Mouse (Mus musculus) lung, postnatal 10 days (tissue): ENCODE measurements at regions not wholly inside any gene's neighbourhood (a gene's known extent, or its start where the extent isn't known, plus 50 kb on each side); places are given as distances from the start of the nearest gene placed in this dataset.
A peak's percentile ranks its signal among the peaks of the same experiment; 100 is the strongest.

Experiments used
- DNase-seq: peaks from one replicate; pipeline ENCODE4 v3.0.0; 2021

DNA sequence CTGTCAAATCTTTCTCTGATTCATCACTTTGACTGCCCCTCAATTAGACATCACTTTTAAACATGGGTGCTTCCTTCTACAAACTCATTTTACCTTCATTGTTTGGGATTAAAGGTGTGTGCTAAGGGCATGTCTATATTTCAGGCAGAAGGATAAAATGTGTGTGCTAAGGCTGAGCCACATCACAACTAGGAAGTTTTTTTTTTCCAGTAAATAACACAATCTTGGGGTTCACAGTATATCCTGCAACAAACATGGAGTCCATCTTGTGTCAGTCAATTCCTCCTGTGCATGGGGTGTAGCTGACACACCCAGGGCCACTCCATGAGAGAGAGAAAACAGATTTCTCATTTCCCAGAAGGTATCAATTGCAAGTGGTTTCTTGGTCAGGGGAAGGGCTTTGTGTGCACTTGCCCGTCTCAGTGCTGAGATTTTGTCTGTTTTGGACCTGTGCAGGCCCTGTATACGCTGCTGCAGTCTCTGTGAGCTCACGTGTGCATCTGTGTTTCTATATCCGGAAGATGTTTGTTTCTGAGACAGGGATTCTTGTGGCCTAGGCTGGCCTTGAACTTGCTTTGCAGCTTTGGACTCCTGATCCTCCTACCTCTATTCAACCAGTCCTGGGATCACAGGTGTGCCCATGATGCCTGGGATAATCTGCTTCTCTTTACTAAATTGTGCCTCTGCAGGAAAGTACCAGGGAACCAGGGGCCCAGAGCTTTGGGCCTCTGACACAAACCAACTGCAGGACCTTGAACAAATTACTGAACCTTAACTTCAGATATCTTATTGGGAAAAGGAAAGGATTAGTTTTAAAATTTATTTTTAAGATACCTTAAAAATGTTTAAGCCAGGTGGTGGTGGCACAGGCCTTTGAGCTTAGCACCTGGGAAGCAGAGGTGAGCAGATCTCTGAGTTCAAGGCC lies 63.9 kb upstream of the Cpsf6 start:
- DNase-seq = no peak

DNA sequence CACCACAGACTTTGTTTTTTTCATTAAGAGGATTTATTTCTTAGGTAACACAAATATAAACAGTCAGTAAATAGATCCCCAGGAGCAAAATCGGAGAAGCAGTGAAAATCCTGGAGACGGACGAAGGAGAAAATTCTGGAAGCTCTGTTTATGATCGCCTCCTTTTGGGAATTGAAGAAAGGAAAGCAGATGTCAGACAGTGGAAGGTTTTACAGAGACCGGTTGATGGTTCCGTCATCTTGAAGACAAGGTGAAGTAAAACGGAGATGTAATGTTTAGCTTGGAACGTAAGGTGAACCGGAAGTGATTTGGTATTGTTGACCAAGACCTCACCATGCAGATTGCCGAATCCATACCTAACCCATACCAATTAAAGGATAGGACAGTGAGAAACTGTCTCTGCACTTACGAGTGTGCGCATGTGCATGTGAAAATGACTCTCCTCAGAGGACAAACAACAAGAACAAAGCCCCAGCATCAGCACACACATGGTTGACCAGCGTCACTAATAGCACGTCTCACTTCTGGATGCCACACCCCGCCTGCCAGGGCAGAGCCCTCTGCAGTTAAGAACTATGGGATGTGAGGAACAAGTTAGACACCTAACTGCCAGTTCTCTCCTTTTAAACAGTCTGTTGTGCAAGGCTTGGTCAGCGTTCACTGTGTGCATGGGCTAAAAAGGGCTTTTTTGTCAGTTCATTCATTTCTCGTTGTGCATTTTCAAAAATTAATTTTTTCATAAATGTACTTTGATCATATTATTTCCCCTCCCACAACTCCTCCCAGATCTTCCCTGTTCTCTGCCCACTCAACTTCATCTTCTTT lies 62.4 kb upstream of the Cpsf6 start:
- DNase-seq = no peak

DNA sequence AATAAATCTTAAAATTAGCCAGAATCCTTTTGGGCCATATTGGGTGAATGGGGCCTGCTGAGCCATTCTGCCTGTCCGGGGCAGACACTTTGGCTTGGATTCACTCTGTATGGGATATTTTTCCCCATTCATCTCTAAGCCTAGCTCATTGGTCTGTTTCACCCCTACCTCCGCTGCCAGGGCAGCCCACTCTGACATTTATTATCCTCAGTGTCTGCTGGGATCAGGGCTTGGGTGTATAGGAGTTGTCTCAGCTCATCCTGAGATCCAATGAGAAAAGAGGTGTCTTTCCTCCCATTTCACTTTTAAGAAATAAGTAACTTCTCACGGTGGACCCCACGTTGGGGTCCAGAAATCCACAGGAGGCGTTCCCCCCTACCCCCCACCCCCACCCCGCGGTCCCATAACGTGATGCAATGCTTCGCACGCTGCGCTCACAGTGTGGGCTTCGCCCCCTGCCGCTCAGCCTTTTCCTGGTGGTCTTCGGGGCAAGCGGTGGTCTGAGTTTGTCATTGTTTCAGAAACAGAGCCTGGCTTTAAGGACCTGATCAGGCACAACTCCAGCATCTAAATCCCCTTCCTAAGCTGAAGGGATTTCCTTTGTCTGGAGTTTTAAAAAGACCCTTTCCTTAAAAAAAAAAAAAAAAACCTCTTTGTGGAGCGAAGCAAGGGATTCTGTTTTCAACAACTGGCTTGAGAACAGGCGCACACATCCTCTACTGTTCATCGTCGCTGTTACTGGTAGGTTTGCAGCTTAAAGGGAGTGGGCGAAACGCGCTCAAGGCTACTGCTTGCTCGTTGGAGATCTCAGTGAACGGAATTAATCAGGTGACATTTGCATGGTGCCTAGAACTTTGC lies 61.5 kb upstream of the Cpsf6 start:
- no peak for DNase-seq

DNA sequence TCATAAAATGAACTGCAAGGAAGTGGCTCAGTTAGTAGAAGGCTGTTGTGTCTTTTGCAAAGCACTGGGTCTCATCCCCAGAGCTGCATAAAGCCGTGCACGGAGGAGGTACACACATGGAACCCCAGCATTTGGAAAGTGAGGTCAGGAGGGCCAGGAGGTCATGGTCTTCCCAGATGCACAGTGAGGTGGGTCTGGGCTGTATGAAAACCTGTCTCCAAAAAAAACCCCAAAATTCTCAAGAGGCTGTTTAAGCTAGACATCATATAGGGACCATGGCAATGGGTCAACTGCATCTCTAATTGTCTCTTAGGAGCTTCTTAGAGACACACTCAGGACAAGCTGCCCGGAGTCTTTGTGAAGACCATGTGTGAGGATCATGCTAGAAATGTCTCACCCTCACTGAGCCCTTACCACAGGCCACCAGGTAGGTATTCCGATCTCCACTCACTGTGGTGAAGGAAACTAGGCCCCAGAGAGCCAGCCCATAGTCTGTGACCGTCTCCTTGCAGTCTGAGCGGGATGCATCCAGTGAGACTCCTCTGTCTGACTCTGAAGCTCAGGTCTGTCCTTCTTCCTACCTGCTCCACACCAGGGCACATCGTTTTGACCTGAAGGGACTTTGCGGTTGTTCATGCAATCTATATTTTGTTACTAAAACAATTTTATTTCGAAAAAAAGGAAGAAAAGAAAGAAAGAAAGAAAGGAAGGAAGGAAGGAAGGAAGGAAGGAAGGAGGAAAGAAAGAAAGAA lies 60.6 kb upstream of the Cpsf6 start:
- no peak for DNase-seq

DNA sequence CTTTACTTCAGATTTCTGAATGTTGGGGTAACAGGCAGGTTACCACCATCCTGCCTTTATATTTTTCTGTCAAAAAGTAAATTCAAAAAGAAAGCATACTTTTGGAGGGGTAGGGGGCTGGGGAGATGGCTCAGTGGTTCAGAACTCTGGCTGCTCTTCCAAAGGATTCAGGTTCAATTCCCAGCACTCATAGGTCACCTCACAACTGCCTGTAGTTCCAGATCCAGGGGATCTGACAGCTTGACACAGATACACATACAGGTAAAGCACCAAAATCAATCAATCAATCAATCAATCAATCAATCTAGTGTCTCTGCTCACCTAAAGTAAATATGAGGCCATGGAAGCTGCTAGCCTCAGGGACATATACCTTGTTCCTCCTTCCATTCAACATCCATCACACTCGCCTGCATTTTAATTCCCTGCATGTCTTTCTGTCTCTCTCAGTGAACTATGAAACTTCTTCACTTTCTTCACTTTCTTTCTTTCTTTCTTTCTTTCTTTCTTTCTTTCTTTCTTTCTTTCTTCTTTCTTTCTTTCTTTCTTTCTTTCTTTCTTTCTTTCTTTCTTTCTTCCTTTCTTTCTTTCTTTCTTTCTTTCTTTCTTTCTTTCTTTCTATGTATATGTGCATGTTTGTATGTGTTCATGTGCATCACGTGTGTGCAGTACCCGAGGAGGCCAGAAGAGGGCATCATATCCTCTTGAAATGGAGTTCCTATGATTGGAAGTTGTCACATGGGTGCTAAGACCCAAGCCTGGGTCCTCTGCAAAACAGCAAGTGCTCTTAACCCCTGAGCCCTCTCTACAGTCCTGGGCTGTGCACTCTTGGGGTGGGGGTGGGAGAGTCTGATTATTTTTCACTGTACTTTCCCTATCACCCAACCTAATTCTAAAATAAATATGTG lies 59.6 kb upstream of the Cpsf6 start:
- DNase-seq = no peak

DNA sequence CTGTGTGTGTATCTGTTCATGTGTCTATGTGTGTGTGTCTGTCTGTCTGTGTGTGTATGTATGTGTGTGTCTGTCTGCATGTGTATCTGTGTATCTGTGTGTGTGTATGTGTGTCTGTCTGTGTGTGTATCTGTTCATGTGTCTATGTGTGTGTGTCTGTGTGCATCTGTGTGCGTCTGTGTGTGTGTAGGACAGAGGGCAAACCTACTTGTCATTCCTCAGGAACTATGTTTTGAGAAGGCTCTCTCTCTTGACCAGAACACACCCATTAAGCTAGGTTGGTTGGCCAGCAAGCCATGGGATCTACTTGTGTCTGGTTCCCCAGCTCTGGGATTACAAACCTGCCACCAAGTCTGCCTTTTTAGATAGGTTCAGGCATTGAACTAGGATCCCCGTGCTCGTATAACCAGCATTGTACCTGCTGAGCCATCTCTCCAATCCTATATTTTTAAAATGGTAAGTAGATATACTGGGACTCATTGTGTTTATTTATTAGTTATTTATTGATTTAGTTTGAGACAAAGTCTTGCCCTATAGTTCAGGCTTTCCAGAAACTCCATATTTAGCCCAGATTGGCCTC lies 58.9 kb upstream of the Cpsf6 start:
- DNase-seq = no peak

DNA sequence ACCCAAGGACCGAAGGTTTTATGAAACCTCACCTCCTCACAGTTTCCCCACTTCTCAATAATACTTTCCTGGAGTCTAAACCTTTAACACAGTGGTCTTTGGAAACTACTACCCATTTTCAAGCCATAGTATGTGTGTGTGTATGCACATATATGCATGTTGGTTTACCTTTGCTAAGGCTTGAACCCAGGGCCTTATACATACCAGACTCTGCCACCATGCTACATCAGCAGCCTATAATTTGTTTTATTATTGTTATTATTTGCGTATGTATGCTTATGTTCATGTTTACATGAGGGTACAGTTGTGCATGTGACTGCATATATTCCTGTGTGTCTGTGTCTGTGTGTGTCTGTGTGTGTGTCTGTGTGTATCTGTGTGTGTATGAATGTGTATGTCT lies 58.2 kb upstream of the Cpsf6 start:
- no peak for DNase-seq

DNA sequence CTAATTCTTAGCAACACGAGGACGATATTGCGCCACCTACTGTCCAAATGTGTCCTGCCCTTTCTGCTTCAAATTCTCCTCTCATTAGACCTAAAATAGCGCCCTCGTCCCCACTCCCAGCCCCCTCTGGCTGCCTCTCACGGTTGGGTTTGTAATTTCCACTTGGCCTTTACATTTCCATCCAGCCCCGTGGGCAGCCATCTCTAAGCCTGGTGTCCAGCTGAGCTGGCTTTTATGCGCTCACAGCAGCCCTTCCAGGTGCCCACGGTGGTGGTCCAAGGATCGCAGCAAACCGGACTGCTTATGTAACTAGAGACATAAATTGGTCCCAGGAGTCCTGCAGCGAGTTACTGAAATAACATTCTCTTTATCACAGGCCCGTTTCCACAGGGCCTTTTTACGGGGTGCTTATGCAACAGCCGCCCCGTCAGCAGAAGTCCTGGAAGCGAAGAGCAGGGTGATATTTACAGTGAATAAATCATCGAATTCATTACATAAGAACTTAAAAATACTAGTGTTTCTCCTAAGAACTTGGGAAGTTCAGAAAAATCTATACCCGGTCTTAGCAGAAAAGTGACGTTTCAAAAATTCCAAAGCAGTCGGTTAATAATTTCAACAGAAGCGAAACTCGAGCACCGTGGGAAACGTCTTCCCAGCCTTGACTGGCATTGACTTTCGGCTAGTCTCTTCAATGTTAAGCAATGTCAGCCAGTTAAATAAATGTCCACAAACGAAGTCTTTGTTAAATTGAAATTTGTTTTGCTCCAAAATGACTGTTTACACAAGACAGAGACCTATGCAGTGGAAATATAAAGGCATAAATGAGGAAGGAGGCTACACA lies 57.3 kb upstream of the Cpsf6 start:
- DNase-seq = peak; percentile 71

DNA sequence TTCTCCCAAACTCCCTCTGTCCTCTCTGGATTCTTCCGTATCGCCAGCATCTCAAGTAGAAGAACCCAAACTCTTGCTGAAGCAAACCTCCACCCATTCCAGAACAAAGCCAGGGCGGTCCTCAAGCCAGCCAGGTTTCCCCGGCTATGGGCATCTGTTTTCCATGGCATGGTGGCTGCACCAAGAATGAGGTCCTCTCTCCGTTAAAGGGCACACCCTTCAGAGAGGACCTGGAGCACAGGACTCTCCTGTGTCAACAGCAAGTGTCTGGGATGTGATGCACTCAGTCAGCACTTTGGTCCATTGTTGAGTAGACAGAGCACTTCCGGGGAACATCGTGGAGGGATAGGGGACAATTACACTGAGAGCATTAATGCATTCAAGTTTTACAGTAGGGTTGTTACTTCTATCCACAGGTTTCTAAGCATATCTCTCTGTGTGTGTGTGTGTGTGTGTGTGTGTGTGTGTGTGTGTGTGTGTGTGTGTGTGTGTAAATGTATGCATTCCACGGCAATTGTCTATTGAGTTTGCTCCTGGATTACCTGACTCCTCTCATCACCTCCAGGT lies 56.6 kb upstream of the Cpsf6 start:
- no peak for DNase-seq

DNA sequence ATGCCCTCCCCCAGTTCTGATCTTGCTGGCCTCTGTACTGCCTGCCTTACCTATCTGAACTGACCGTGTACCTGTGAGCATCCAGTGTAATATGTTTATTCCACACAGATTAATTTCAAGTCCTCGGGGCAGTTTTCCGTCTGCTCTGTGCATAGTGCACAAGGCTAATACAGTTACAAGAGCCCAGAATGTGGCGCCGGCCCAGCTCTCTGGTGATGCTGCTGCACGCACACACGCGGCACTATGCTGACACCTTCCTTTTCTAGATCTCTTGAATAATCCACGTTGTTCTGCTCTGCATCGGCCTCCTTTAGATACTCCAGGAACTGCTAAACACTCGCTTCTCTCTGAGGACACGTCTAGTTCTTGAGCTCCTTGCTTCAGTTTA lies 55.9 kb upstream of the Cpsf6 start:
- DNase-seq = no peak

DNA sequence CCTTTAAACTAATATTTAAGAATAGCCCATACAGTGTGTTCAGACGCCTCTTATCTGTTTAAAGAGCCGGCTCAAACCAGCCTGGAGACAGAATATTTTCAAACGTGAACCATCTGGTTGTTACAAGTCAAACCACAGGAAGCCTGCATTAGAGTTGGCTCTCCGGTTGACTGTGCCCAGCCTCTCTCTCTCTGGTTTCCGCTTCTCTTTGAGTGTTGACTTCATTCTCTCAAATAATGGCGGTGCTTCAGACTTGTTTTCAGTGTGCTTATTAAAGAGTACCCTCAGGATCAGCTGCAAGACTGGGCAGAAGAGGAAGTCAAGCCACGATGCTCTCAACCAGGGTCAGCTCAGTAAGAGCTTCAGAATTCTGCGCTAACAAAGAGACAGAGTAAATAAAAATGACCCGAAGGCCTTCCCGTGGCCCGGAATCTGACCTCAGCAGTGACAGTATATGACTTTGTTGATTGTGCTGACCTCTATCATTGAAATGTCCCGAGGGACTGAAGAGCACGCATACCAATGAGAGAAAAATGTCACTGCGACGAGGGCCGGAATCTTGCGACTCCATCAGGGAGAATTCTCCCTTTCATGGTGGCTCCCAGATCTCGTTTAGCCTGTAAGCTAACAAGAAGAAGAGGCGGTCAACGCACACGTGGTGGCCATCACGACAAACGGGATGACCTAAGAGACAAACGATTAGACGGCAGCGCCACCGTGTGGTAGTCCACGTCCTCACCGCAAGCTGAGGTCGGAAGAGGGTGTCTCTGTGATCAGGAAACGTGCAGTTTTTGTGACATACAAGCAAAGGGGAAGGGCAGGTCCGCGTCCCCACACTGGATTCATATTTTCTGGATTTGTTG lies 55.3 kb upstream of the Cpsf6 start:
- peak; percentile 95 for DNase-seq

DNA sequence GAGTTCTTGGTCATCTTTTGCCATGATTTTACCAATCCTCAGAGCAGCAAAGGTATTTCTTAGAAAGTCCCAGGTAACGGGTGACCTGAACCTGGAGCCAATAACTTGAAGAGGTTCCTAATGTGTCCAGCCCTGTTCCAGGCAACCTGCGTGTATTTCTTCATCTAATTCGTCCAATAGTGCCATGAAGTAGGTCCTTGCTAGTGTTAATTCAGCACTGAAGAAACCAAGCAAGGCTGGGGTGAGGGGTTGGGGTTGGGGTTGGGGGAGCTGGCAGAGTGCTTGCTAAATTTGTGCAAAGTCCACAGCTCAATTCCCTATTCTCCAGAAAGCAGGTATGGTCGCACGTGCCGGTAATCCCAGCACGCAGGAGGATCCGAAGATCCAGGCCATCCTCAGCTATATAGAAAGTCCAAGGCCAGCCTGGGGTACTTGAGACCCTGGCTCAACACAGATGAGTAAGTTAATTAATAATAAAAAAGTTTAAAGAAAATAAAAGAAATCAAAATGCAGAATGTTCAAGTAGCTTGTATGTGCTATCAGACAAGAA lies 54.6 kb upstream of the Cpsf6 start:
- DNase-seq = no peak

DNA sequence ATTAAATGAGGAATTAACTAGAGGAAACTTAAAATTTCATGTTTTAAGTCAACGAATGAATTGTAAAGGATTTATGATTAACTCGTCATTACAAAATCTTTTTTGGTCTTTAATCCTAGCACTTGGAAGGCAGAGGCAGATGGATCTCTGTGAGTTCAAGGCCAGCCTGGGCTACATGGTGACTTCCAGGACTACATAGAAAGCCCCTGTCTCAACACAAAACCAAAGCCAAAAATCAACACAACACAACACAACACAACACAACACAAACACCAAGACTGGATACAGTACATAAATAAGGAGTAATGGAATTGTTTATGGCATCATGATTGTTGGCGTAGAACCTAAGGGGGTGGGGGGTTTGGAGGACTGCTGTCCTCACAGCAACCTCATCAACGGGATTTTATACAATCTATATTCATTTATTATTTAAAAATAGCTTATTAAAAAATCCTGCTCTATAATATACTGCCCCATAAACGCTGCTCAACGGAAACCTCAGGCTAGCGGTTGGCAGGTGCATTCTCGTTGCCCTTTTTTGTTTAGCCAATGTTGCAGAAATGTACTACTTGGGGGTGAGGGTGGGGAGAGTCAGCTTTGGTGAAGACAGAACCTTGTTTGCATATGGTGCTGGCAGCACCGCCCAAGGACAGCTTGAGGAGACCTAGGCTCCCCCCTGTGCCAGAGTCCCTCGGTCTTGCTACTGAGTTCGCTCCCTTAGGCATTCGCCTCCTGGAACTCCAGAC lies 53.9 kb upstream of the Cpsf6 start:
- no peak for DNase-seq

DNA sequence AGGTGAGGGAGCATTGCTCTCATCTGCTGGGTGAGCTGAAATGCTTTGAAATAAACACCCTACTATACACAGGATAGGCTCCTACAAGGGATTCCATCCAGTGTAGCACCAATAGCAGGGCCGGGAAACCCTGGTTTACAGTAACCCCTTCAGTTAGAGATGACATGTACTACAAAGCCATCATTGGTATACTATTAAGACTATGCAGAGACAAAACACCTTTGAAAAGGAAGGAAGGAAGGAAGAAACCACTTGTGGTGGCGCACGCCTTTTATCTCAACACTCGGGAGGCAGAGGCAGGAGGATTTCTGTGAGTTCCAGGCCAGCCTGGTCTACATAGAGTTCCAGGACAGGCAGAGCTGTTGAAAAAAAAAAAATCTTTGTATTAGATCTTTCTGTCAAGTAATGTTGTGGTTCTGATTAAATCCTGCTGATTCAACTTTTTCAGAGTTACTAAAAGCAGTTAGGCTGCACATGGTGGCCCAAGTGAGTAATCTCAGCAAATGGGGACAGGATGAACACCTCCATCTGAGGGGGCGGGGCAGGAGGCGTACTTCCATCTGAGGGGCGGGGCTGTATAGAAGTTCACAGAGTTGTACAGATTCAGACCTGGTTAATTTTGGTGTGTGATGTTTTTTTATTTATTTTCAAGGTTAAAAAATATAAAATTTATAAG lies 53.2 kb upstream of the Cpsf6 start:
- DNase-seq = no peak

DNA sequence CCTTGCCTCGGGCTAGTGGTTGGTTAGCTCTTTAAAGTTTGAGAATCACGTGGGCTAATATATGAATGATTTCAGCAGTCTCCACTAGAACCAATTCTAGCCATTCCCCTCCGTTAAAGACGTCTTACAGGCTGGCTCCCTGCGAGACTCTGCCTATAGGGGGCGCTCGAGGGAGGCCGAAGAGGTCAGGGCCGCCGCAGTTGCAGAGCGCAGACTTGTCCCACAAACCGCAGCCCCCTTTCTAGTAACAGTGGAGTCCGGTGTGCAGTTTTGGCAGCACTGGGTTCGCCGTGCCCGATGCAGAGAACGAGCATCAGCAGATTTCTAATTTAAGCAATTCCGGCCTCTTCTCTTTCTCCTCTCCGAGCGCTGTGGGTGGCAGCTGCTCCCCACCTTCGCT lies 52.6 kb upstream of the Cpsf6 start:
- DNase-seq = peak; percentile 83

DNA sequence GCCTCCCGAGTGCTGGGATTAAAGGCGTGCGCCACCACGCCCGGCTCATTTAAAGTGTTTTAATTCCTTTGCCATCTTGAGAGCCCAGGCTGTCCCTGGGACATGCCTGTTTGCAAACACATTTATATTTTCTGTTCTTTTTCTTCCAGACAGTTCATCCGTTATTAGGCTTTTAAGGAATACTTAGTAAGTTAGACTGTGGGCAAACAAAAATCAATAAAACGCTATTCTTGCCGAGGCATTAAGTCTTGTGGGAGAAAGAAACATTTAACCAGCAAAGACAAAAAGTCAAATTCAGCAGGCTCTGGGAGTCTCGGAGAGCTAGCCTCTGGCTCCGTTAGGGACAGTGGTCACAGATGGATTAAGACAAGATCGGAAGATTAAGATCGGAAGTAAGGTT lies 52.0 kb upstream of the Cpsf6 start:
- no peak for DNase-seq

DNA sequence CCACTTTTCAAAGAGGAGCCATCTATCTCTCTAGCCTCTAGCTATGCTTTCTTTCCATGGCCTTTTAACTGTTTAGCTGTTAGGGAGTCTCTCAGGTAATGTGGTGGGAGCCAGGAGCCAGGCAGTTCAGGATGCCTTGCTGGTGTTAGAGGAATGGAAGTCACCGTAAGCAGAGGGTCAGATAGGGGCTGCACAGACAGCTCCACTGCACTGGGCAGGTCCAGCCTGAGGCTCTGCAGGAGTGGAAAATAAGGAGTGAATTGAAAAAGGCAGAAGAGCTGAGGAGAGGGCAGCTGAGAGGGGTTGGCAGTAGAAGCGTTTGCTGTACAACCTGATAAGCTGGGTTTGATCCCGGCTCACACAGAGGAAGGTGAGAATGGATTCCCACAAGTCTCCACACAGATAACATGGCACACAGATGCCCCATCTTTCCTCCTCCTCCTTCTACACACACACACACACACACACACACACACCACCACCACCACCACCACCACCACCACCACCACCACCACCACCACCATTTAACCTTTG lies 51.3 kb upstream of the Cpsf6 start:
- no peak for DNase-seq
